Mouse (Mus musculus) spleen, postnatal 14 days (tissue): Measurements from ENCODE around the gene Ginm1.
"Not testable (repeated sequence)": the region's sequence is repeated elsewhere in the genome, so short reads cannot be mapped to it uniquely, and the experiment has no call there.

ENCODE experiments used
- DNase-seq, 2 experiments: peaks; one replicate each; pipeline ENCODE4 v3.0.0; 2021 to 2022; ENCODE audit warnings: low spot score in 2 of 2

Gene Ginm1

DNA sequence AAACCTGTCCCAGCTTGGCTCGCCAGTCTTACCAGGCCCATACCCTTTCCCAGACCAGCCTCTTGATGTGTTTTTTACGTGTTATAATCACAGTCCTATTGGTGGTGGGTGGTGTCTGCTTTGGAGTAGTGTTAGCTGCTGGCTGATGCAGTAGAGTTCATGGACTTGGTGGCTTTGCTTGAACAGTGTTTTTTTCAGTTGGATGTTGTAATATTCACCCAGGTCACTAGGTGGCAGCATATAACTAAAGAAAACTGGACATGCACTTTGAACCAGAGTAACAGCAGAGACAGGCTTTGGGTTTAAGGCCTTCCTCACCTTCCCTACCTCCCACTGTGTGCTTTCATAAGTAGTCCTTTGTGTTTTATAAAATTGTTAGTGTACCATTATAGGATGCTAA is 17.3 kb upstream of the Ginm1 start:
- peak in 1 of 2 experiments; percentile 25 for DNase-seq

GRCm38 (mm10) chr10:7802519-7803140 is 10.0 kb upstream of the Ginm1 start:
- no peak for DNase-seq

GRCm38 (mm10) chr10:7801258-7801657 is 8.6 kb upstream of the Ginm1 start:
- no peak for DNase-seq

- no peak for DNase-seq
Observed at GRCm38 (mm10) chr10:7792254-7792750, 322 bp downstream of the Ginm1 start.

DNA sequence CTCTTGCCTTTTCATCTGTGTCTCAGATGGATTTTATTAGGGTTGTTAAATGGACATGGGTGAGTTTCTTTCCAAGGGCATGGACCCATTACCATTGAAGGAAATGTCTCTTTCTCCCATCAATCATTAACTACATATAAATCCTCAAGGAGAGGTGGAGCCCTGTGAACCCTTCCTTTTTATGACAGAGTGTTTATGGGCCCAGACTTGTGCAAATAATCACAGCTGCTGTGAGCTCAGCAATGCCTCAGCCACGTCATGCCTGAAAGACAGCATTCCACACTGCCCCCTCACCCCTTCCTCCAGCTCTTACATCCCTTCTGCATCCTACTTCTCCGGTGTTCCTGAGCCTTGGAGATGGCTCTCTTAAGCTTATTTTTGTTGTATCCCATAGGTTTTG is 5.3 kb downstream of the Ginm1 start:
- DNase-seq: no peak

DNA sequence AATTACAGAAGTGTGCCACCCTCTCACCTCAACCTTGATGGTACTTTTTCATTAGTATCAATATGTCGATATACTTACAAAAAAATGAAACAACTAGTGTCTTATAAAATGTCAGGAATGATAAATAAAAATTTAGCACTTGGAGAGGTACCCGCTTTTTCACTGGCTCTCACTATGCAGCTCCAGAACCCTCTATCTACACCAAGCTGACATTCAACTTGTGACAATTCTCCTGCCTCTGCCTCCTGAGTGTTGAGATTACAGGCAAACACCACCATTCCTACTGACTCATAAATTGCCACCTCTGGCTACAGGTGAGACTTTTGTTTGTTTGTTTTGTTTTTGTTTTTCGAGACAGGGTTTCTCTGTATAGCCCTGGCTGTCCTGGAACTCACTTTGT is 11.4 kb downstream of the Ginm1 start:
- DNase-seq: no peak

- peak; percentile 81 to 89 for DNase-seq
Observed at GRCm38 (mm10) chr10:7780238-7781176, 12.1 kb downstream of the Ginm1 start.

- no peak for DNase-seq
Observed at GRCm38 (mm10) chr10:7779751-7780237, 12.8 kb downstream of the Ginm1 start.

GRCm38 (mm10) chr10:7778361-7778760 is 14.3 kb downstream of the Ginm1 start:
- no peak for DNase-seq

DNA sequence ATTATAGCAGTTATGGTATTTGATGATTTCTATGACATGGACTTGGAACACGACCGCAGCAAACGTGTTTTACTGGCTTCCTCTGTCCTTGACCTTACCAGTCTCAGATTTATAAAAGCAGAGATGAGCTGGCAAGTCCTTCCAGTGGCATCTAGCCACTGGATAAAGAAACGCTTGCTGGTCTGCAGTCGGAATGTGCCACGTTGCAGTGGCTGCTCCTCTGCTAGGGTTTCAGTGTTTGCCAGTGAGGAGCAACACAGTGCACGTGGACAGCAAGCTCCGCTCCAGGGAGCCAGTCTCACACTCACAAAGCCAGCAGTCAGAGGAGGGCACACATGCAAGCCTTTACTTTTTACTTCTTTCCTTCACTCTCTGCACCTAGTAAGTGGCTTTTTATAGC is 17.2 kb downstream of the Ginm1 start:
- DNase-seq: no peak

DNA sequence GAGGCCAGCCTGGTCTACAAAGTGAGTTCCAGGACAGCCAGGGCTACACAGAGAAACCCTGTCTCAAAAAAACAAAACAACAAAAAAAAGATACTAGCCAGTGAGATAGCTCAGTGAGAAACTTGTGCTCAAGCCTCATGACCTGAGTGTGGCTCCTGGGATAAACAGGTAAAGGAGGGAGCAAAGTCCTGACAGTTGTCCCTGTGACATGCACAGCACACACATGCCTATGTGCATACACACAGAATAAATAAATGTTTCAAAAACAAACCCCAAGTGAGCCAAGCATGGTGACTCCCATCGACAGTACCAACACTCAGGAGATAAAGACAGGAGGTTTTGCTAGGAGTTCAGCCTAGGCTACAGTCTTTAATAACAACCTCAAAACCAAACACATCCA is 19.9 kb downstream of the Ginm1 start:
- DNase-seq: no peak

GRCm38 (mm10) chr10:7772346-7772745 is 20.3 kb downstream of the Ginm1 start:
- DNase-seq: no peak

DNA sequence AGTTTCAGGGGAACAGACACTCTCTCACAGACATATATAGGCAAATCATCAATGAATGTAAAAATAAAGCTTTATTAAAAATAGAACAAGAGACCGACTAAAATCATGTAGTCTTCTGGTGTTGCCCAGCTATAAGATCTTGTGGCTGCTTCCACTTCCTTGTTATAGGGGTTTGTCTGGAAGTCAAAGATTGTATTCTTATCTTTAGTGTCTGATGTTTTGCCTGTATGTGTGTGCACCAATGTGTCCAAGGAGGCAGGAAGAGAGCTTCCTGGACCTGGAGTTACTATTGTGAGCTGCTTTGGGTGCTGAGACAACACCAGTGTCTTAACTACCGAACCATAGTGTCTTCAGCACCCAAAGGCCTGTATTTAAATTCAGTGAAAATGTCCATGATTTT is 35.1 kb downstream of the Ginm1 start:
- no peak for DNase-seq

DNA sequence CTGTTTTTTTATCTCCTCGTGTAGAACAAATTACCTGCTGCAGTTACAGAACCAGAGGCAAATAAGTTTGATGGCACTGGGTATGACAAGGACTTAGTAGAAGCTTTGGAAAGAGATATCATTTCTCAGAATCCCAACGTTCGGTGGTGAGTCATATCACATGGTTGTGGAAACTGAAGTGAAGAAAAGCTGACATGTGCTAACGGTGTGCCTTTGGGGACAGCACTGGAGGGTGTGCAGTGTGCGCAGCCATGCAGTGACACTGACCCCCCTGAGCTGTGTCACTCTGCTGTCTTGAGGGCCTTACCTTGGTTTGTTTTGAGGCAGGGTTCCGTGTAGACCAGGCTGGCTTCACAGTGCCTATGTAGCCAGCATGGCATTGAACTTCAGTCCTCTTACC is 43.9 kb downstream of the Ginm1 start:
- no peak for DNase-seq

DNA sequence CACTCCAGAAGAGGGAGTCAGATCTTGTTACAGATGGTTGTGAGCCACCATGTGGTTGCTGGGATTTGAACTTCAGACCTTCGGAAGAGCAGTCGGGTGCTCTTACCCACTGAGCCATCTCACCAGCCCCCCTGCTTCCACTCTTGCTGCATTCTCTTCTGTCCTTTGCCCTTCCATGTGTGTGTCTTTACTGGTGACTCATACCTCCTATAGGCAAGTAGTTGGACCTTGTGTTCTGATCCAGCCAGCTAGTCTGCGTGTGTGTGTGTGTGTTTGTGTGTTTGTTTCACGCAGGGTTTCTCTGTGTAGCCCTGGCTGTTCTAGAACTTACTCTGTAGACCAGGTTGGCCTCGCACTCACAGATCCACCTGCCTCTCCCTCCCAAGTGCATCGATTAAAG is 47.1 kb downstream of the Ginm1 start:
- DNase-seq: not testable (repeated sequence)

DNA sequence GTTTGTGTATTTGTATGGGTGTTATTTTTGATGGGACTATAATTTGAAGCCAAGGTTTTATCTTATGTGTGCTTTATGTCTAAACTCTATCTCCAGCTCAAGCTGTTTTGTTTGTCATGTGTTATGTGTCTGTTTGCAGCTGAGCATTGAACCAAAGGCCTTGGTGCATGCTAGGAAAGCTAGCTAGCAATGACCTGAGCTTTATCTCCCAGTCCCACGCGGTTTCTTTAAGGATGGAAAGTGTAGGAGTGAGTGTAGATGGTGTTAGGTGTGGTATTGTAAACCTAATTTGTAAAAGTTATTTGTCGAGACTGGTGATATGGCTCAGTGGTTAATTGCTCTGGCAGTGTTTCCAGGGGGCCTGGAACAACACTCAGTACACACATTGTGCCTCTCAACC is 54.7 kb downstream of the Ginm1 start:
- DNase-seq: no peak

DNA sequence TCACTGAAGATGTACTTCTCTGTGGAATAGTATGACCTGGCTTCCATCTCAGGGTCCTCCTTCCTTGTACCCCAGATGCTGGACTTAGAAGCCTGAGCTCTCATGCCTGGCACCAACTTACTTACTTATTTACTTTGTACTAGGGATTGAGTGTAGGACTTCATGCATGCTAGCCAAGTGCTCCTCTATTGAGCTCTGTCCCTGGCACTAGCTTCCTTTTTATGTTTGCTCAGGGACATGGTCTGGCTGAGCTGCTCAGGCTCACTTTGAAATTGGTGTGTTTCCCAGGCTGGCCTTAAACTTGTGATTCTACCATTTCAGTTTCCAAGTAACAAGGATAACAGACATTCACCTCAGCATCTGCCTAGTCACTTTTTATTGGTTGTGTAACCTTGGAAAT is 55.5 kb downstream of the Ginm1 start:
- no peak for DNase-seq

- DNase-seq: no peak
Observed at GRCm38 (mm10) chr10:7731582-7731981, 61.0 kb downstream of the Ginm1 start.

DNA sequence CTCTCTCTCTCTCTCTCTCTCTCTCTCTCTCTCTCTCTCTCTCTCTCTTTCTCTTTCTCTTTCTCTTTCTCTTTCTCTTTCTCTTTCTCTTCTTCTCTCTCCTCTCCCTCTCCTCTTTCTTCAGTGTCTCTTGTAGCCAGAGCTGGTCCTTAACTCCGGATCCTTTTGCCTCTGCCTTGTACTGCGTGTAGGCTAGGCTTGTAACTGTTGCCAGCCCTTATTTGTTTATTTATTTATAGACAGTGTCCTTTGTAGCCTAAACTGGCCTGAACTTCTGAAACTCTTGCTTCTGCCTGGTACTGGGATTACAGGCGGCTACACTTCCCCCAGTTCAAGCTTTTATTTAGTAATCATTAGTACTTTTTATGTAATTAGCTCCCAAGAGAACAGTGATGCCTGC is 65.6 kb downstream of the Ginm1 start:
- no peak for DNase-seq

- DNase-seq: no peak
Observed at GRCm38 (mm10) chr10:7726501-7726812, 66.2 kb downstream of the Ginm1 start.

- peak; percentile 90 to 92 for DNase-seq
Observed at GRCm38 (mm10) chr10:7725751-7726500, 66.7 kb downstream of the Ginm1 start, which contains the start of gene Katna1. Katna1 (plus strand) TSS chr10:7726000.
